Mouse (Mus musculus) testis, adult 2 months (tissue): Measurements from ENCODE around the gene Serpinb6d. TPM values are rescaled to one million over a fixed set of nuclear protein-coding genes. Genes with fewer than 3 reads are reported as not detected.

ENCODE experiments used
- H3K27ac ChIP-seq: fragments of 200-500 bp; 2 replicates; pipeline ENCODE4 v1.5.1; 2012; ENCODE audit warnings: low read depth, low read length; ENCODE audit not compliant: control insufficient read depth, insufficient read depth
- H3K27me3 ChIP-seq: fragments of 200-500 bp; 2 replicates; pipeline ENCODE4 v1.6.1; 2012; ENCODE audit warnings: mild to moderate bottlenecking, low read length, moderate library complexity; ENCODE audit not compliant: control insufficient read depth, insufficient read depth
- H3K36me3 ChIP-seq: fragments of 200-500 bp; 2 replicates; pipeline ENCODE4 v1.6.1; 2012; ENCODE audit warnings: mild to moderate bottlenecking, low read length; ENCODE audit not compliant: control insufficient read depth, insufficient read depth
- H3K4me1 ChIP-seq: fragments of 200-500 bp; 2 replicates; pipeline ENCODE4 v1.6.1; 2012; ENCODE audit warnings: low read length; ENCODE audit not compliant: control insufficient read depth, insufficient read depth
- H3K4me3 ChIP-seq: fragments of 200-500 bp; 2 replicates; pipeline ENCODE4 v1.5.1; 2012; ENCODE audit warnings: low read depth, mild to moderate bottlenecking, low read length, moderate library complexity, mixed read lengths; ENCODE audit not compliant: control insufficient read depth
- CTCF ChIP-seq: fragments of 200-500 bp; IDR thresholded peaks from 2 replicates; pipeline ENCODE4 v1.5.1; 2012; ENCODE audit warnings: low read depth, mild to moderate bottlenecking, inconsistent platforms, low read length, moderate library complexity; ENCODE audit not compliant: control insufficient read depth, insufficient read depth, insufficient replicate concordance
- POLR2A ChIP-seq: fragments of 200-500 bp; IDR thresholded peaks from 2 replicates; pipeline ENCODE4 v1.6.1; 2012; ENCODE audit warnings: low read depth, mild to moderate bottlenecking, inconsistent platforms, low read length, moderate library complexity; ENCODE audit not compliant: control insufficient read depth
- polyA plus RNA-seq: library from polyadenylated mRNA; depleted of rRNA; stranded (reverse); fragments of >200 nt; gene quantifications from 2 replicates; pipeline ENCODE4 v1.2.3, GENCODE M21; 2012; rRNA removed

Serpinb6d gene
- polyA plus RNA-seq, result 0.07 TPM in 1 of 2 replicates, not detected in the other

GRCm38 (mm10) chr13:33661105-33661504 is at the start of gene Serpinb6d:
Gene Serpinb6d, plus strand, starts transcription at chr13:33661405.
- H3K27ac ChIP-seq, result no peak within 1 kb of the TSS
- H3K36me3 ChIP-seq, result no peaks in the 10 kb centered on the region
- H3K27me3 ChIP-seq, result no peaks in the 10 kb centered on the region
- no peak within 1 kb of the TSS for H3K4me3 ChIP-seq
- H3K4me1 ChIP-seq, result no peaks in the 10 kb centered on the region
- TF ChIP-seq POLR2A (no peak), CTCF (no peak)

- Histone ChIP-seq H3K27me3 (no peaks in the 10 kb centered on the region), H3K4me3 (no peak overlapping the region), H3K36me3 (no peaks in the 10 kb centered on the region), H3K4me1 (no peaks in the 10 kb centered on the region), H3K27ac (no peak overlapping the region)
- TF ChIP-seq POLR2A, result no peak
- TF ChIP-seq CTCF, result no peak
Measured at GRCm38 (mm10) chr13:33622921-33623320, 38.3 kb upstream of the Serpinb6d start.

- no peak overlapping the region for H3K4me3 ChIP-seq
- no peaks in the 10 kb centered on the region for H3K27me3 ChIP-seq
- H3K4me1 ChIP-seq, result no peaks in the 10 kb centered on the region
- TF ChIP-seq CTCF (no peak), POLR2A (no peak)
- H3K36me3 ChIP-seq, result no peaks in the 10 kb centered on the region
- no peak overlapping the region for H3K27ac ChIP-seq
Measured at GRCm38 (mm10) chr13:33642540-33642939, 18.7 kb upstream of the Serpinb6d start.

GRCm38 (mm10) chr13:33662550-33662949 is 1.3 kb downstream of the Serpinb6d start:
- H3K4me3 ChIP-seq, result no peak overlapping the region
- H3K27me3 ChIP-seq, result no peaks in the 10 kb centered on the region
- no peak for TF ChIP-seq CTCF
- no peaks in the 10 kb centered on the region for H3K36me3 ChIP-seq
- H3K4me1 ChIP-seq, result no peaks in the 10 kb centered on the region
- H3K27ac ChIP-seq, result no peak overlapping the region

GRCm38 (mm10) chr13:33720296-33720695 is 59.1 kb downstream of the Serpinb6d start:
- Histone ChIP-seq H3K27ac (no peak overlapping the region), H3K27me3 (no peaks in the 10 kb centered on the region), H3K4me1 (no peaks in the 10 kb centered on the region), H3K4me3 (no peak overlapping the region), H3K36me3 (no peaks in the 10 kb centered on the region)
- TF ChIP-seq POLR2A (no peak), CTCF (no peak)

Other genes with a start within 250 kb of the Serpinb6d start
- gene Serpinb9g, start 176.6 kb upstream of the Serpinb6d start, polyA plus RNA-seq, result not detected in 2 replicates
- not detected in 2 replicates for gene Serpinb6e, start 182.0 kb downstream of the Serpinb6d start, polyA plus RNA-seq
- gene Serpinb6c, start 244.3 kb downstream of the Serpinb6d start, polyA plus RNA-seq, result 0.63 and 0.79 TPM in 2 replicates